Mouse (Mus musculus) gastrocnemius, postnatal 10 days (tissue): ENCODE data around the gene Tmem87a. TPM values are rescaled to one million over a fixed set of nuclear protein-coding genes. Genes with fewer than 3 reads are reported as not detected.

Source experiments
- DNase-seq: peaks from one replicate; pipeline ENCODE4 v3.0.0; 2021; ENCODE audit warnings: mixed read lengths
- long read RNA-seq, 2 experiments: library from polyadenylated mRNA; stranded (forward); transcript quantifications; one replicate each; pipeline ENCODE4 v2.0.0; 2021
- total RNA-seq, 2 experiments: library from RNA; stranded (reverse); gene quantifications; 2 replicates each; pipeline ENCODE4 v1.2.3; 2021

Tmem87a gene
- total RNA-seq, result 10 to 100 TPM; 36.4 to 40.4 TPM
- long read RNA-seq, experiment 1, transcript Tmem87a-201 (20 exons, 2,874 nt), result major isoform, 26 of 47 reads
- long read RNA-seq, experiment 1, partial matches to known transcripts, result 0 of 47 reads
- long read RNA-seq, experiment 1, other reads (novel, unspliced or antisense), result 18 of 47 reads
- long read RNA-seq, experiment 2, transcript Tmem87a-201 (20 exons, 2,874 nt), result major isoform, 19 of 33 reads
- long read RNA-seq, experiment 2, partial matches to known transcripts, result 0 of 33 reads
- long read RNA-seq, experiment 2, other reads (novel, unspliced or antisense), result 11 of 33 reads

- peak; percentile 89 for DNase-seq
Measured at GRCm38 (mm10) chr2:120403986-120404822, at the start of gene Tmem87a. Gene Tmem87a, minus strand, starts transcription at chr2:120404113.

GRCm38 (mm10) chr2:120452600-120452999 is 48.7 kb upstream of the Tmem87a start:
- no peak for DNase-seq

GRCm38 (mm10) chr2:120450724-120451123 is 46.8 kb upstream of the Tmem87a start:
- DNase-seq, result no peak

- DNase-seq, result no peak
Measured at GRCm38 (mm10) chr2:120447306-120447705, 43.4 kb upstream of the Tmem87a start.

- DNase-seq, result no peak
Measured at GRCm38 (mm10) chr2:120446373-120446772, 42.5 kb upstream of the Tmem87a start.

- DNase-seq, result no peak
Measured at GRCm38 (mm10) chr2:120444486-120444885, 40.6 kb upstream of the Tmem87a start.

- no peak for DNase-seq
Measured at GRCm38 (mm10) chr2:120424386-120424785, 20.5 kb upstream of the Tmem87a start.

GRCm38 (mm10) chr2:120414738-120415414 is 11.0 kb upstream of the Tmem87a start:
- no peak for DNase-seq

- DNase-seq, result no peak
Measured at GRCm38 (mm10) chr2:120414113-120414512, 10.2 kb upstream of the Tmem87a start.

- no peak for DNase-seq
Measured at GRCm38 (mm10) chr2:120411096-120411628, 7.2 kb upstream of the Tmem87a start.

GRCm38 (mm10) chr2:120404823-120405765 is 1.2 kb upstream of the Tmem87a start:
- DNase-seq, result no peak

- no peak for DNase-seq
Measured at GRCm38 (mm10) chr2:120403653-120403985, 294 bp downstream of the Tmem87a start, which contains the start of gene Ganc. Gene Ganc, plus strand, starts transcription at chr2:120403896.

GRCm38 (mm10) chr2:120402813-120403212 is 1.1 kb downstream of the Tmem87a start:
- DNase-seq, result no peak

- DNase-seq, result no peak
Measured at GRCm38 (mm10) chr2:120397951-120398350, 6.0 kb downstream of the Tmem87a start.

- DNase-seq, result no peak
Measured at GRCm38 (mm10) chr2:120392406-120392805, 11.5 kb downstream of the Tmem87a start.

- DNase-seq, result no peak
Measured at GRCm38 (mm10) chr2:120390934-120391333, 13.0 kb downstream of the Tmem87a start.

GRCm38 (mm10) chr2:120389376-120389775 is 14.5 kb downstream of the Tmem87a start:
- DNase-seq, result no peak

GRCm38 (mm10) chr2:120387291-120387690 is 16.6 kb downstream of the Tmem87a start:
- no peak for DNase-seq

GRCm38 (mm10) chr2:120386264-120386663 is 17.6 kb downstream of the Tmem87a start:
- DNase-seq, result no peak

- DNase-seq, result no peak
Measured at GRCm38 (mm10) chr2:120373858-120374257, 30.1 kb downstream of the Tmem87a start.

- no peak for DNase-seq
Measured at GRCm38 (mm10) chr2:120367416-120368207, 36.3 kb downstream of the Tmem87a start.
